In the genomic region with DNA sequence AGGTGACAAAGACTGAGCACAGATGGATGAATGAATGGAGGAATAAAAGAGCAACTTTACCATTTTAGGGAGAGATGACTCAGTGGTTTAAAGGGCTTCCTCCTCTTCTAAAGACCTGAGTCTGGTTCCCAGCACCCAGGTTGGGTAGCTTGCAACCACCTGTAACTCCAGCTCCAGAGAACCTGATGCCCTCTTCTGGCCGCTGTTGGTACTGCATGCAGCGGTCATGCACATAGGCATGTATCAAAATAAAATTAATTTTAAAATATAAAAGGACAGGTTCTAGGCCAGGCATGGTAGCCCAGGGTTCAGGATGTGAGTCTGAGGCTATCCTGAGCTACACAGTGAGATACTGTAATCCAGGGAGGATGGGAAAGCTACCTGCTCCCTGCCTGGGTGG, we compare ENCODE assay signal across 13 mouse cellular contexts.
A peak's percentile ranks its signal among the peaks of the same experiment; 100 is the strongest.
DNase-seq lines count a peak whose midpoint lies in the region; ATAC-seq and TF ChIP-seq lines count a peak whose summit lies in the region.
"Had no signal": no experiment of that assay in that cellular context is flagged by ENCODE, and none has a peak within 500 bp of the region (broad histone marks: within the 10 kb centered on the region; RNA-seq: fewer than 3 reads in every experiment).

No protein-coding gene starts in this region.

- peak; percentile 22 for DNase-seq in kidney, postnatal 10 days
- DNase-seq in kidney, postnatal 14 days, result no peak
- DNase-seq in thymus, postnatal 25 days, result peak; percentile 9
- no peak for DNase-seq in thymus, adult 2 months
- DNase-seq in embryo, embryonic 10 days (ENCODE audit: low spot score), result no peak
- DNase-seq: kidney, adult 9 months; lung, postnatal 14 days; spleen, adult 18-20 months; thymus, postnatal 14 days had no signal

- no peak for TF ChIP-seq CTCF in thymus, adult 2 months (IDR thresholded peaks at IDR 0.05; ENCODE audit: borderline replicate concordance, control insufficient read depth, extremely low read depth, insufficient read depth, low read length, poor library complexity)
- peak; percentile 32; the same call in 1 of the 2 replicates for TF ChIP-seq CTCF in bone marrow, adult 2 months (IDR thresholded peaks at IDR 0.05; ENCODE audit: control insufficient read depth, insufficient read depth, low read length)

- peaks cover 6% of the 10 kb centered on the region for H3K27me3 ChIP-seq in thymus, adult 2 months (ENCODE audit: control insufficient read depth, insufficient read depth, low read length)
- H3K27me3 ChIP-seq: midbrain, embryonic 15.5 days had no signal

- H3K4me3 ChIP-seq in thymus, adult 2 months (ENCODE audit: control insufficient read depth, insufficient read depth, low read length), result no peak overlapping the region
- no peak overlapping the region for H3K4me3 ChIP-seq in bone marrow, adult 2 months (replicated peaks; ENCODE audit: control insufficient read depth, low read depth, low read length)
- H3K4me3 ChIP-seq: heart, embryonic 10.5 days; midbrain, embryonic 15.5 days had no signal

- no peak for TF ChIP-seq POLR2A in thymus, adult 2 months (IDR thresholded peaks at IDR 0.05; ENCODE audit: control insufficient read depth, extremely low read depth, insufficient read depth, low read length, poor library complexity)
- no peak for TF ChIP-seq POLR2A in bone marrow, adult 2 months (IDR thresholded peaks at IDR 0.05; ENCODE audit: borderline replicate concordance, control insufficient read depth, low read depth, low read length)

- H3K36me3 ChIP-seq in thymus, adult 2 months (ENCODE audit: control insufficient read depth, insufficient read depth, low read length), result no peaks in the 10 kb centered on the region
- H3K36me3 ChIP-seq: heart, embryonic 10.5 days; midbrain, embryonic 15.5 days had no signal

- ATAC-seq in megakaryocyte-erythroid progenitor cell, adult 5-6 weeks (replicated peaks; ENCODE audit: low FRiP score, low TSS enrichment, poor library complexity, severe bottlenecking), result no peak
- ATAC-seq: midbrain, embryonic 15.5 days had no signal

- WGBS in thymus, adult 2 months, result 93% methylated on average over 2 of the region's 2 CpGs
- WGBS in bone marrow, adult 2 months, result 83% methylated on average over 2 of the region's 2 CpGs

- H3K27ac ChIP-seq in thymus, adult 2 months (ENCODE audit: control insufficient read depth, insufficient read depth, low read length), result no peak overlapping the region
- H3K27ac ChIP-seq in bone marrow, adult 2 months (ENCODE audit: control insufficient read depth, insufficient read depth, low read depth, low read length, poor library complexity), result no peak overlapping the region
- H3K27ac ChIP-seq: heart, embryonic 10.5 days; midbrain, embryonic 15.5 days had no signal

- H3K4me1 ChIP-seq in thymus, adult 2 months (replicated peaks; ENCODE audit: control insufficient read depth, insufficient read depth, low read length), result no peaks in the 10 kb centered on the region
- H3K4me1 ChIP-seq in bone marrow, adult 2 months (ENCODE audit: control insufficient read depth, insufficient read depth, low read length), result no peaks in the 10 kb centered on the region

Comparison
In these comparisons a context has a peak if more than half of its experiments do, and no peak if none do; other contexts are left out.
1. DNase-seq: peak in kidney, postnatal 10 days (single experiment) and thymus, postnatal 25 days (single experiment); none in kidney, postnatal 14 days (single experiment), thymus, adult 2 months (single experiment) and embryo, embryonic 10 days (single experiment).